Mouse (Mus musculus): ENCODE data around the gene Rnf144b. TPM values are rescaled to one million over a fixed set of nuclear protein-coding genes. Genes with fewer than 3 reads are reported as not detected.

The Rnf144b gene
- not detected for polyA plus RNA-seq (2017; shearing (Covaris generic))

GRCm38 (mm10) chr13:47122537-47123430, at the start of gene Rnf144b:
Gene Rnf144b (plus strand): TSS chr13:47122656.

GRCm38 (mm10) chr13:47105711-47106579, 16.5 kb upstream of the Rnf144b start, which contains the start of gene Dek:
Gene Dek (minus strand): TSS chr13:47106201.

Other genes starting within 250 kb of the Rnf144b start
- 12.0 TPM for gene Kif13a, start 192.8 kb upstream of the Rnf144b start, polyA plus RNA-seq (2017; shearing (Covaris generic))
- gene Nhlrc1, start 107.8 kb upstream of the Rnf144b start, polyA plus RNA-seq (2017; shearing (Covaris generic)), result 0.21 TPM
- 19.2 TPM for gene Kdm1b, start 79.2 kb upstream of the Rnf144b start, polyA plus RNA-seq (2017; shearing (Covaris generic))
- 1.9 TPM for gene Tpmt, start 77.9 kb upstream of the Rnf144b start, polyA plus RNA-seq (2017; shearing (Covaris generic))
- 188 TPM for gene Dek, start 16.5 kb upstream of the Rnf144b start, polyA plus RNA-seq (2017; shearing (Covaris generic))

Measured in effector memory CD4-positive, alpha-beta T cell, adult 5 months (primary cell).